Mouse (Mus musculus) gonadal fat pad, adult 2 months (tissue): ENCODE measurements around the gene Arx. TPM values are rescaled to one million over a fixed set of nuclear protein-coding genes. Genes with fewer than 3 reads are reported as not detected.

Experiments
- DNase-seq: peaks from one replicate; pipeline ENCODE4 v3.0.0-alpha.2; 2012; ENCODE audit warnings: low read depth
- polyA plus RNA-seq: library from polyadenylated mRNA; depleted of rRNA; stranded (reverse); fragments of >200 nt; gene quantifications from 2 replicates; pipeline ENCODE4 v1.2.3, GENCODE M21; 2012; rRNA removed

Arx gene
- polyA plus RNA-seq, result 5.2 and 5.6 TPM in 2 replicates

GRCm38 (mm10) chrX:93286291-93286893, at the start of gene Arx:
TSS of gene Arx (plus strand) at chrX:93286445.
- DNase-seq, result no peak

GRCm38 (mm10) chrX:93251329-93251728, 34.9 kb upstream of the Arx start:
- DNase-seq, result no peak

- DNase-seq, result no peak
These were observed 10.6 kb upstream of the Arx start for GRCm38 (mm10) chrX:93275689-93276088.

- no peak for DNase-seq
These were observed 6.3 kb upstream of the Arx start for GRCm38 (mm10) chrX:93279940-93280339.

GRCm38 (mm10) chrX:93281028-93281723, 5.1 kb upstream of the Arx start:
- no peak for DNase-seq

- DNase-seq, result no peak
These were observed 4.5 kb upstream of the Arx start for GRCm38 (mm10) chrX:93281756-93282155.

GRCm38 (mm10) chrX:93285091-93285490, 1.2 kb upstream of the Arx start:
- DNase-seq, result no peak

- no peak for DNase-seq
These were observed 2.1 kb downstream of the Arx start for GRCm38 (mm10) chrX:93288339-93288738.

- DNase-seq, result no peak
These were observed 2.8 kb downstream of the Arx start for GRCm38 (mm10) chrX:93289076-93289475.

- DNase-seq, result no peak
These were observed 3.7 kb downstream of the Arx start for GRCm38 (mm10) chrX:93289851-93290380.

- no peak for DNase-seq
These were observed 5.8 kb downstream of the Arx start for GRCm38 (mm10) chrX:93292031-93292430.

GRCm38 (mm10) chrX:93294736-93295490, 8.7 kb downstream of the Arx start:
- DNase-seq, result no peak

GRCm38 (mm10) chrX:93295819-93296218, 9.6 kb downstream of the Arx start:
- no peak for DNase-seq

- no peak for DNase-seq
These were observed 10.8 kb downstream of the Arx start for GRCm38 (mm10) chrX:93297001-93297441.

GRCm38 (mm10) chrX:93299046-93299626, 12.9 kb downstream of the Arx start:
- no peak for DNase-seq

GRCm38 (mm10) chrX:93299771-93300170, 13.5 kb downstream of the Arx start:
- no peak for DNase-seq

- no peak for DNase-seq
These were observed 14.1 kb downstream of the Arx start for GRCm38 (mm10) chrX:93300183-93300815.

- no peak for DNase-seq
These were observed 15.6 kb downstream of the Arx start for GRCm38 (mm10) chrX:93301798-93302197.

- no peak for DNase-seq
These were observed 19.5 kb downstream of the Arx start for GRCm38 (mm10) chrX:93305780-93306179.

- DNase-seq, result no peak
These were observed 31.3 kb downstream of the Arx start for GRCm38 (mm10) chrX:93317577-93317976.

GRCm38 (mm10) chrX:93319979-93320378, 33.7 kb downstream of the Arx start:
- DNase-seq, result no peak

- DNase-seq, result no peak
These were observed 35.1 kb downstream of the Arx start for GRCm38 (mm10) chrX:93321336-93321735.
